Mouse (Mus musculus): ENCODE measurements at regions not wholly inside any gene's neighbourhood (a gene's known extent, or its start where the extent isn't known, plus 50 kb on each side); places are given as distances from the start of the nearest gene placed in this dataset.
A peak's percentile ranks its signal among the peaks of the same experiment; 100 is the strongest.

GRCm38 (mm10) chr4:131220966-131221365 is 276.8 kb downstream of the Matn1 start:
- Histone ChIP-seq H3K27me3 (no peaks in the 10 kb centered on the region), H3K4me2 (no peak overlapping the region), H3K36me3 (no peaks in the 10 kb centered on the region), H3K4me3 (no peak overlapping the region), H3K4me1 (replicated peaks) (no peaks in the 10 kb centered on the region; the same call in 1 of the 2 replicates), H3K27ac (replicated peaks) (no peak overlapping the region), H3K9ac (no peak overlapping the region), H3K9me3 (no peaks in the 10 kb centered on the region; the same call in 1 of the 2 replicates)
- ATAC-seq (ENCODE audit: low read depth), result no peak
- 73% methylated on average over 10 of the region's 10 CpGs for WGBS

- Histone ChIP-seq H3K27me3 (no peaks in the 10 kb centered on the region), H3K9me3 (no peaks in the 10 kb centered on the region), H3K4me1 (replicated peaks) (no peaks in the 10 kb centered on the region), H3K27ac (replicated peaks) (no peak overlapping the region), H3K4me3 (no peak overlapping the region), H3K36me3 (no peaks in the 10 kb centered on the region), H3K4me2 (no peak overlapping the region), H3K9ac (no peak overlapping the region)
- whole genome bisulfite sequencing, result 91% methylated on average over 5 of the region's 5 CpGs
- no peak for ATAC-seq (ENCODE audit: low read depth)
These were observed 286.2 kb downstream of the Matn1 start for GRCm38 (mm10) chr4:131230361-131230760.

- no peak overlapping the region for H3K4me3 ChIP-seq
- no peaks in the 10 kb centered on the region for H3K36me3 ChIP-seq
- H3K4me2 ChIP-seq, result no peak overlapping the region
- peaks cover 2% of the 10 kb centered on the region; the same call in 1 of the 2 replicates for H3K27me3 ChIP-seq
- no peak overlapping the region for H3K27ac ChIP-seq (replicated peaks)
- H3K9me3 ChIP-seq, result no peaks in the 10 kb centered on the region
- 40% methylated on average over 4 of the region's 4 CpGs for WGBS
- ATAC-seq (ENCODE audit: low read depth), result no peak
- peaks cover 5% of the 10 kb centered on the region; the same call in 1 of the 2 replicates for H3K4me1 ChIP-seq (replicated peaks)
- H3K9ac ChIP-seq, result no peak overlapping the region
These were observed 292.4 kb downstream of the Matn1 start for GRCm38 (mm10) chr4:131236611-131237031.

GRCm38 (mm10) chr4:131238591-131238990 is 294.4 kb downstream of the Matn1 start:
- no peak for ATAC-seq (ENCODE audit: low read depth)
- Histone ChIP-seq H3K36me3 (no peaks in the 10 kb centered on the region), H3K27me3 (peaks cover 2% of the 10 kb centered on the region; the same call in 1 of the 2 replicates), H3K4me2 (no peak overlapping the region), H3K9ac (no peak overlapping the region), H3K4me3 (no peak overlapping the region), H3K9me3 (no peaks in the 10 kb centered on the region), H3K27ac (replicated peaks) (no peak overlapping the region), H3K4me1 (replicated peaks) (peaks cover 11% of the 10 kb centered on the region)
- WGBS, result 79% methylated on average over 3 of the region's 3 CpGs

- Histone ChIP-seq H3K4me1 (replicated peaks) (peaks cover 16% of the 10 kb centered on the region), H3K4me2 (no peak overlapping the region), H3K36me3 (no peaks in the 10 kb centered on the region), H3K9me3 (no peaks in the 10 kb centered on the region), H3K4me3 (no peak overlapping the region), H3K27me3 (peaks cover 2% of the 10 kb centered on the region; the same call in 1 of the 2 replicates), H3K9ac (no peak overlapping the region), H3K27ac (replicated peaks) (no peak overlapping the region)
- ATAC-seq (ENCODE audit: low read depth), result no peak
- WGBS, result 83% methylated on average over 5 of the region's 5 CpGs
These were observed 294.9 kb downstream of the Matn1 start for GRCm38 (mm10) chr4:131239132-131239531.

GRCm38 (mm10) chr4:131240457-131240856 is 296.3 kb downstream of the Matn1 start:
- no peak overlapping the region for H3K27ac ChIP-seq (replicated peaks)
- H3K4me2 ChIP-seq, result no peak overlapping the region
- H3K27me3 ChIP-seq, result peaks cover 5% of the 10 kb centered on the region
- H3K9me3 ChIP-seq, result no peaks in the 10 kb centered on the region
- 81% methylated on average over 4 of the region's 4 CpGs for WGBS
- peaks cover 22% of the 10 kb centered on the region for H3K4me1 ChIP-seq (replicated peaks)
- no peak overlapping the region for H3K4me3 ChIP-seq
- H3K36me3 ChIP-seq, result no peaks in the 10 kb centered on the region
- ATAC-seq (ENCODE audit: low read depth), result no peak
- no peak overlapping the region for H3K9ac ChIP-seq

GRCm38 (mm10) chr4:131242250-131242649 is 298.1 kb downstream of the Matn1 start:
- ATAC-seq (ENCODE audit: low read depth), result no peak
- no peak overlapping the region for H3K27ac ChIP-seq (replicated peaks)
- 63% methylated on average over 4 of the region's 4 CpGs for WGBS
- no peaks in the 10 kb centered on the region for H3K36me3 ChIP-seq
- no peak overlapping the region for H3K4me2 ChIP-seq
- no peak overlapping the region for H3K4me3 ChIP-seq
- no peak overlapping the region for H3K9ac ChIP-seq
- peaks cover 18% of the 10 kb centered on the region for H3K4me1 ChIP-seq (replicated peaks)
- no peaks in the 10 kb centered on the region for H3K9me3 ChIP-seq
- peaks cover 18% of the 10 kb centered on the region for H3K27me3 ChIP-seq

GRCm38 (mm10) chr4:131243744-131244387 is 299.7 kb downstream of the Matn1 start:
- Histone ChIP-seq H3K27ac (replicated peaks) (peak overlapping the region; percentile 69), H3K9ac (0 out of 2 replicates have a peak overlapping the region, but pooled peaks have one; percentile 1)
- 21% methylated on average over 9 of the region's 9 CpGs for WGBS

GRCm38 (mm10) chr4:131252602-131253442 is 308.6 kb downstream of the Matn1 start:
- Histone ChIP-seq H3K36me3 (no peaks in the 10 kb centered on the region), H3K9me3 (no peaks in the 10 kb centered on the region), H3K27ac (replicated peaks) (no peak overlapping the region), H3K9ac (no peak overlapping the region), H3K27me3 (peaks cover 17% of the 10 kb centered on the region), H3K4me3 (peak overlapping the region; percentile 2; the same call in 1 of the 2 replicates), H3K4me1 (replicated peaks) (peaks cover 17% of the 10 kb centered on the region), H3K4me2 (peak overlapping the region; percentile 36)
- 20% methylated on average over 30 of the region's 30 CpGs for WGBS
- peak; percentile 78 for ATAC-seq (ENCODE audit: low read depth)

More at GRCm38 (mm10) chr4:131243744-131244387, 299.7 kb downstream of the Matn1 start:
- H3K27me3 ChIP-seq, result peaks cover 18% of the 10 kb centered on the region
- H3K4me3 ChIP-seq, result no peak overlapping the region
- no peaks in the 10 kb centered on the region for H3K9me3 ChIP-seq
- ATAC-seq (ENCODE audit: low read depth), result peak; percentile 58
- no peaks in the 10 kb centered on the region for H3K36me3 ChIP-seq
- peaks cover 18% of the 10 kb centered on the region for H3K4me1 ChIP-seq (replicated peaks)
- H3K4me2 ChIP-seq, result no peak overlapping the region

GRCm38 (mm10) chr4:131253443-131253817 is 309.2 kb downstream of the Matn1 start:
- no peak for ATAC-seq (ENCODE audit: low read depth)

GRCm38 (mm10) chr4:131254243-131254642 is 310.1 kb downstream of the Matn1 start:
- H3K27me3 ChIP-seq, result peaks cover 17% of the 10 kb centered on the region
- H3K4me1 ChIP-seq (replicated peaks), result peaks cover 23% of the 10 kb centered on the region
- no peaks in the 10 kb centered on the region for H3K36me3 ChIP-seq
- H3K9ac ChIP-seq, result no peak overlapping the region
- 80% methylated on average over 7 of the region's 7 CpGs for WGBS
- ATAC-seq (ENCODE audit: low read depth), result no peak
- no peak overlapping the region for H3K4me3 ChIP-seq
- H3K4me2 ChIP-seq, result no peak overlapping the region
- no peak overlapping the region for H3K27ac ChIP-seq (replicated peaks)
- no peaks in the 10 kb centered on the region for H3K9me3 ChIP-seq

More at GRCm38 (mm10) chr4:131253443-131253817, 309.2 kb downstream of the Matn1 start:
- H3K9me3 ChIP-seq, result no peaks in the 10 kb centered on the region
- H3K4me1 ChIP-seq (replicated peaks), result peaks cover 22% of the 10 kb centered on the region
- WGBS, result 7% methylated on average over 8 of the region's 8 CpGs
- H3K9ac ChIP-seq, result no peak overlapping the region
- H3K27ac ChIP-seq (replicated peaks), result no peak overlapping the region
- H3K36me3 ChIP-seq, result no peaks in the 10 kb centered on the region
- H3K27me3 ChIP-seq, result peaks cover 17% of the 10 kb centered on the region
- no peak overlapping the region for H3K4me3 ChIP-seq
- peak overlapping the region; percentile 36 for H3K4me2 ChIP-seq

- H3K9ac ChIP-seq, result no peak overlapping the region
- peaks cover 24% of the 10 kb centered on the region for H3K4me1 ChIP-seq (replicated peaks)
- WGBS, result 46% methylated on average over 6 of the region's 6 CpGs
- H3K27me3 ChIP-seq, result peaks cover 17% of the 10 kb centered on the region
- H3K36me3 ChIP-seq, result no peaks in the 10 kb centered on the region
- H3K4me2 ChIP-seq, result no peak overlapping the region
- H3K27ac ChIP-seq (replicated peaks), result no peak overlapping the region
- no peak overlapping the region for H3K4me3 ChIP-seq
- ATAC-seq (ENCODE audit: low read depth), result no peak
- H3K9me3 ChIP-seq, result no peaks in the 10 kb centered on the region
These were observed 310.5 kb downstream of the Matn1 start for GRCm38 (mm10) chr4:131254691-131255090.

Data from neural tube, embryonic 13.5 days (tissue).